Mouse (Mus musculus) heart, embryonic 13.5 days (tissue): Measurements from ENCODE around the gene Il1f5. TPM values are rescaled to one million over a fixed set of nuclear protein-coding genes. Genes with fewer than 3 reads are reported as not detected.

Source experiments
- ATAC-seq: fragments of 200-750 bp; cut with Nextera tagmentation; 2 replicates; pipeline ENCODE4 v1.8.0; 2017; ENCODE audit warnings: moderate TSS enrichment; ENCODE audit not compliant: insufficient number of reproducible peaks, low FRiP score, low TSS enrichment; ENCODE audit errors: extremely low read depth
- H3K27ac ChIP-seq: fragments of 300-500 bp; sonication (generic); replicated peaks from 2 replicates; pipeline ENCODE4 v1.5.1; 2015; ENCODE audit warnings: moderate library complexity, mild to moderate bottlenecking, inconsistent platforms
- H3K27me3 ChIP-seq: fragments of 300-500 bp; sonication (generic); replicated peaks from 2 replicates; pipeline ENCODE4 v1.6.1; 2015; ENCODE audit warnings: mild to moderate bottlenecking, inconsistent platforms
- H3K36me3 ChIP-seq: fragments of 300-500 bp; sonication (generic); 2 replicates; pipeline ENCODE4 v1.6.1; 2015; ENCODE audit warnings: mild to moderate bottlenecking, inconsistent platforms
- H3K4me1 ChIP-seq: fragments of 300-500 bp; sonication (generic); 2 replicates; pipeline ENCODE4 v1.6.1; 2015; ENCODE audit warnings: inconsistent platforms
- H3K4me2 ChIP-seq: fragments of 300-500 bp; sonication (generic); 2 replicates; pipeline ENCODE4 v1.6.1; 2015; ENCODE audit warnings: inconsistent platforms, mild to moderate bottlenecking, moderate library complexity
- H3K4me3 ChIP-seq: fragments of 300-500 bp; sonication (generic); 2 replicates; pipeline ENCODE4 v1.5.1; 2015; ENCODE audit warnings: moderate library complexity, mild to moderate bottlenecking, inconsistent platforms
- H3K9ac ChIP-seq: fragments of 300-500 bp; sonication (generic); 2 replicates; pipeline ENCODE4 v1.6.1; 2015; ENCODE audit warnings: inconsistent platforms, mild to moderate bottlenecking, moderate library complexity
- H3K9me3 ChIP-seq: fragments of 300-500 bp; sonication (generic); 2 replicates; pipeline ENCODE4 v1.6.1; 2016; ENCODE audit warnings: inconsistent platforms
- WGBS: fragments of 180-500 bp; shearing (Covaris S2); methylation state at CpG from one replicate; pipeline ENCODE4 v1.1.7; 2015; ENCODE audit warnings: mixed read lengths; 5-methylcytosine and 5-hydroxymethylcytosine counted together
- polyA plus RNA-seq: library from polyadenylated mRNA; unstranded; fragments of >200 nt; fragmentation: Nextera tagmentation; extraction: Ambion mirVana; gene quantifications from 2 replicates; pipeline ENCODE4 v1.2.1, GENCODE M21; 2015

The Il1f5 gene
- not detected in 2 replicates for polyA plus RNA-seq

- H3K9ac ChIP-seq, result no peak within 1 kb of the TSS
- no peak within 1 kb of the TSS for H3K4me2 ChIP-seq
- no peak for ATAC-seq
- H3K4me1 ChIP-seq, result no peaks in the 10 kb centered on the region
- 0 out of 2 replicates have a peak, but pooled peaks cover 6% of the 10 kb centered on the region for H3K27me3 ChIP-seq
- H3K27ac ChIP-seq, result no peak within 1 kb of the TSS
- no peak within 1 kb of the TSS for H3K4me3 ChIP-seq
- H3K36me3 ChIP-seq, result no peaks in the 10 kb centered on the region
- H3K9me3 ChIP-seq, result no peaks in the 10 kb centered on the region
Observed at GRCm38 (mm10) chr2:24276654-24277053, at the start of gene Il1f5. Gene Il1f5 (plus strand): TSS chr2:24276954.

- Histone ChIP-seq H3K27ac (no peak overlapping the region), H3K9ac (no peak overlapping the region), H3K4me2 (no peak overlapping the region), H3K36me3 (no peaks in the 10 kb centered on the region), H3K4me1 (no peaks in the 10 kb centered on the region), H3K9me3 (0 out of 2 replicates have a peak, but pooled peaks cover under 1% of the 10 kb centered on the region), H3K27me3 (no peaks in the 10 kb centered on the region), H3K4me3 (no peak overlapping the region)
- WGBS, result 66% methylated on average over 2 of the region's 2 CpGs
- no peak for ATAC-seq
Observed at GRCm38 (mm10) chr2:24227191-24227590, 49.6 kb upstream of the Il1f5 start.

- Histone ChIP-seq H3K4me1 (no peaks in the 10 kb centered on the region), H3K36me3 (no peaks in the 10 kb centered on the region), H3K9ac (no peak overlapping the region), H3K27ac (no peak overlapping the region), H3K9me3 (no peaks in the 10 kb centered on the region), H3K4me3 (no peak overlapping the region), H3K27me3 (no peaks in the 10 kb centered on the region), H3K4me2 (no peak overlapping the region)
- ATAC-seq, result no peak
- 69% methylated on average over 1 of the region's 1 CpGs for WGBS
Observed at GRCm38 (mm10) chr2:24267503-24267902, 9.3 kb upstream of the Il1f5 start.

- H3K9ac ChIP-seq, result no peak overlapping the region
- ATAC-seq, result no peak
- WGBS, result 79% methylated on average over 2 of the region's 2 CpGs
- H3K27ac ChIP-seq, result no peak overlapping the region
- no peak overlapping the region for H3K4me3 ChIP-seq
- no peaks in the 10 kb centered on the region for H3K27me3 ChIP-seq
- no peaks in the 10 kb centered on the region for H3K9me3 ChIP-seq
- no peak overlapping the region for H3K4me2 ChIP-seq
- H3K36me3 ChIP-seq, result no peaks in the 10 kb centered on the region
- no peaks in the 10 kb centered on the region for H3K4me1 ChIP-seq
Observed at GRCm38 (mm10) chr2:24273619-24274018, 3.1 kb upstream of the Il1f5 start.

GRCm38 (mm10) chr2:24275146-24275545 lies 1.6 kb upstream of the Il1f5 start:
- no peak overlapping the region for H3K27ac ChIP-seq
- no peak overlapping the region for H3K9ac ChIP-seq
- ATAC-seq, result no peak
- no peak overlapping the region for H3K4me2 ChIP-seq
- no peaks in the 10 kb centered on the region for H3K36me3 ChIP-seq
- H3K4me1 ChIP-seq, result no peaks in the 10 kb centered on the region
- no peaks in the 10 kb centered on the region for H3K9me3 ChIP-seq
- WGBS, result 44% methylated on average over 1 of the region's 1 CpGs
- no peaks in the 10 kb centered on the region for H3K27me3 ChIP-seq
- no peak overlapping the region for H3K4me3 ChIP-seq

- no peak within 1 kb of the TSS for H3K9ac ChIP-seq
- no peaks in the 10 kb centered on the region for H3K36me3 ChIP-seq
- WGBS, result 69% methylated on average over 5 of the region's 5 CpGs
- H3K4me3 ChIP-seq, result no peak within 1 kb of the TSS
- H3K9me3 ChIP-seq, result no peaks in the 10 kb centered on the region
- peaks cover 3% of the 10 kb centered on the region; the same call in 1 of the 2 replicates for H3K4me1 ChIP-seq
- no peak within 1 kb of the TSS for H3K4me2 ChIP-seq
- ATAC-seq, result no peak
- no peak within 1 kb of the TSS for H3K27ac ChIP-seq
- 0 out of 2 replicates have a peak, but pooled peaks cover 2% of the 10 kb centered on the region for H3K27me3 ChIP-seq
Observed at GRCm38 (mm10) chr2:24290896-24291295, 14.1 kb downstream of the Il1f5 start, which contains the start of gene Il1f10. Gene Il1f10 (plus strand): TSS chr2:24291196.

- 0 out of 2 replicates have a peak, but pooled peaks cover 7% of the 10 kb centered on the region for H3K27me3 ChIP-seq
- no peak overlapping the region for H3K4me3 ChIP-seq
- peaks cover 3% of the 10 kb centered on the region; the same call in 1 of the 2 replicates for H3K4me1 ChIP-seq
- H3K27ac ChIP-seq, result no peak overlapping the region
- WGBS, result 30% methylated on average over 1 of the region's 1 CpGs
- H3K9me3 ChIP-seq, result no peaks in the 10 kb centered on the region
- H3K4me2 ChIP-seq, result no peak overlapping the region
- H3K9ac ChIP-seq, result no peak overlapping the region
- no peak for ATAC-seq
- no peaks in the 10 kb centered on the region for H3K36me3 ChIP-seq
Observed at GRCm38 (mm10) chr2:24294616-24295015, 17.9 kb downstream of the Il1f5 start.

GRCm38 (mm10) chr2:24296837-24297236 lies 20.1 kb downstream of the Il1f5 start:
- Histone ChIP-seq H3K9me3 (no peaks in the 10 kb centered on the region), H3K27me3 (0 out of 2 replicates have a peak, but pooled peaks cover 7% of the 10 kb centered on the region), H3K9ac (no peak overlapping the region), H3K4me3 (no peak overlapping the region), H3K4me1 (no peaks in the 10 kb centered on the region), H3K27ac (no peak overlapping the region), H3K4me2 (no peak overlapping the region), H3K36me3 (no peaks in the 10 kb centered on the region)
- no peak for ATAC-seq
- 12% methylated on average over 3 of the region's 3 CpGs for WGBS

- Histone ChIP-seq H3K4me1 (no peaks in the 10 kb centered on the region), H3K9me3 (no peaks in the 10 kb centered on the region), H3K4me3 (no peak overlapping the region), H3K4me2 (no peak overlapping the region), H3K9ac (no peak overlapping the region), H3K36me3 (no peaks in the 10 kb centered on the region), H3K27me3 (no peaks in the 10 kb centered on the region), H3K27ac (no peak overlapping the region)
- no peak for ATAC-seq
- WGBS, result 70% methylated on average over 6 of the region's 6 CpGs
Observed at GRCm38 (mm10) chr2:24311302-24312001, 34.7 kb downstream of the Il1f5 start.

GRCm38 (mm10) chr2:24316919-24317318 lies 40.2 kb downstream of the Il1f5 start:
- no peak for ATAC-seq
- H3K36me3 ChIP-seq, result no peaks in the 10 kb centered on the region
- H3K27me3 ChIP-seq, result no peaks in the 10 kb centered on the region
- H3K9me3 ChIP-seq, result no peaks in the 10 kb centered on the region
- WGBS, result 45% methylated on average over 1 of the region's 1 CpGs
- no peak overlapping the region for H3K4me3 ChIP-seq
- no peak overlapping the region for H3K27ac ChIP-seq
- H3K4me1 ChIP-seq, result no peaks in the 10 kb centered on the region
- H3K9ac ChIP-seq, result no peak overlapping the region
- H3K4me2 ChIP-seq, result no peak overlapping the region

GRCm38 (mm10) chr2:24317919-24318598 lies 41.3 kb downstream of the Il1f5 start:
- Histone ChIP-seq H3K4me2 (no peak overlapping the region), H3K9me3 (no peaks in the 10 kb centered on the region), H3K4me1 (no peaks in the 10 kb centered on the region), H3K27ac (no peak overlapping the region), H3K4me3 (no peak overlapping the region), H3K27me3 (no peaks in the 10 kb centered on the region), H3K9ac (no peak overlapping the region), H3K36me3 (no peaks in the 10 kb centered on the region)
- no peak for ATAC-seq
- WGBS, result 51% methylated on average over 4 of the region's 4 CpGs
